In the genomic region with DNA sequence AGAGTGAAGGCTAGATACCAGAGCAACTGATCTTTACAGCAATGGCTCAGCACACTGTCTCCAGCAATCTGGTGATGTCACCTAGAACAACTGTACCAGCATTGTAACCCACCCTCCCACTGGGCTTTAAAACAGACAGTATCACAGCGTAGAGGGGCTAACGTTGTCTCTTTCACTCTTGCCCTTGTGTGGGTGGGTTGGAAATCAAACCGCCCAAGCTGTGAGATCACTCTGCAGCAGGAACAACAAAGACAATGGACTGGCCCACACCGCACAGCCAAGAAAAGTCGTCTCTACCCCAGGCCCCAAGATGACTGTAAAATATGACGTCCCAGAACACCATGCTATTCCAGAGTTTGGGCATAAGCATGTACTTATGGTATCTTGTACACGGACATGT, we compare ENCODE assay signal across 26 mouse cellular contexts.
"Had no signal": no experiment of that assay in that cellular context is flagged by ENCODE, and none has a peak within 500 bp of the region (broad histone marks: within the 10 kb centered on the region; RNA-seq: fewer than 3 reads in every experiment).

No protein-coding gene starts in this region.

- ATAC-seq: forebrain, embryonic 13.5 days; forebrain, embryonic 14.5 days; forebrain, embryonic 15.5 days; forebrain, embryonic 16.5 days; forebrain, postnatal 0 days had no signal

- H3K27ac ChIP-seq: embryonic facial prominence, embryonic 10.5 days; embryonic facial prominence, embryonic 12.5 days; embryonic facial prominence, embryonic 13.5 days; embryonic facial prominence, embryonic 15.5 days; forebrain, embryonic 10.5 days; forebrain, embryonic 12.5 days; forebrain, embryonic 13.5 days; forebrain, embryonic 15.5 days; gastrocnemius, adult 2 months; heart, adult 2 months; heart, embryonic 10.5 days had no signal

- H3K9me3 ChIP-seq: embryonic facial prominence, embryonic 10.5 days; embryonic facial prominence, embryonic 12.5 days; embryonic facial prominence, embryonic 13.5 days; embryonic facial prominence, embryonic 15.5 days; forebrain, embryonic 10.5 days; forebrain, embryonic 12.5 days; forebrain, embryonic 13.5 days; forebrain, embryonic 15.5 days; heart, embryonic 10.5 days had no signal

- H3K36me3 ChIP-seq: embryonic facial prominence, embryonic 10.5 days; embryonic facial prominence, embryonic 12.5 days; embryonic facial prominence, embryonic 13.5 days; embryonic facial prominence, embryonic 15.5 days; forebrain, embryonic 10.5 days; forebrain, embryonic 12.5 days; forebrain, embryonic 15.5 days; heart, embryonic 10.5 days had no signal

- DNase-seq: cerebellum, postnatal 10 days; cerebellum, postnatal 14 days; cerebellum, postnatal 25 days; cerebellum, postnatal 36 days; embryo, embryonic 11 days; forebrain, postnatal 0 days; gastrocnemius, adult 2 months; gastrocnemius, postnatal 10 days; gastrocnemius, postnatal 14 days; gastrocnemius, postnatal 25 days; gastrocnemius, postnatal 36 days; heart, adult 11 months; heart, adult 18-20 months; heart, adult 2 months had no signal

- H3K4me1 ChIP-seq: forebrain, embryonic 15.5 days had no signal

- H3K4me3 ChIP-seq: embryonic facial prominence, embryonic 10.5 days; embryonic facial prominence, embryonic 12.5 days; embryonic facial prominence, embryonic 13.5 days; embryonic facial prominence, embryonic 15.5 days; erythroblast, embryonic 14.5 days; forebrain, embryonic 10.5 days; forebrain, embryonic 12.5 days; forebrain, embryonic 13.5 days; forebrain, embryonic 15.5 days; gastrocnemius, adult 2 months; heart, adult 2 months; heart, embryonic 10.5 days had no signal

- H3K9ac ChIP-seq: embryonic facial prominence, embryonic 12.5 days; embryonic facial prominence, embryonic 13.5 days; embryonic facial prominence, embryonic 15.5 days; forebrain, embryonic 12.5 days; forebrain, embryonic 13.5 days; forebrain, embryonic 15.5 days; forebrain, postnatal 0 days had no signal

- H3K27me3 ChIP-seq: embryonic facial prominence, embryonic 12.5 days; embryonic facial prominence, embryonic 13.5 days; embryonic facial prominence, embryonic 15.5 days; forebrain, embryonic 12.5 days; forebrain, embryonic 13.5 days; forebrain, embryonic 15.5 days had no signal

- H3K4me2 ChIP-seq: embryonic facial prominence, embryonic 12.5 days; embryonic facial prominence, embryonic 13.5 days; embryonic facial prominence, embryonic 15.5 days; forebrain, embryonic 12.5 days; forebrain, embryonic 13.5 days; forebrain, embryonic 15.5 days had no signal
